Mouse (Mus musculus) megakaryocyte, embryonic 14.5 days (primary cell): ENCODE measurements around the gene Eef1akmt3. TPM values are rescaled to one million over a fixed set of nuclear protein-coding genes. Genes with fewer than 3 reads are reported as not detected.

Experiments
- H3K27me3 ChIP-seq: replicated peaks from 2 replicates; pipeline ENCODE3; 2012; ENCODE audit warnings: inconsistent platforms
- H3K36me3 ChIP-seq: replicated peaks from 2 replicates; pipeline ENCODE3; 2012; ENCODE audit warnings: low read length, inconsistent platforms, mixed read lengths
- H3K4me1 ChIP-seq: 2 replicates; pipeline ENCODE4 v1.6.1; 2012; ENCODE audit warnings: inconsistent platforms
- H3K4me3 ChIP-seq: replicated peaks from 2 replicates; pipeline ENCODE3; 2012; ENCODE audit warnings: moderate library complexity, mild to moderate bottlenecking, inconsistent platforms
- H3K9me3 ChIP-seq: 2 replicates; pipeline ENCODE4 v1.6.1; 2012; ENCODE audit warnings: inconsistent platforms
- FLI1 ChIP-seq: IDR thresholded peaks from 2 replicates; pipeline ENCODE4 v1.6.1; 2012; ENCODE audit warnings: low read length, inconsistent platforms, mixed read lengths
- GATA1 ChIP-seq: IDR thresholded peaks from 3 replicates; pipeline ENCODE4 v1.6.1; 2012; ENCODE audit warnings: mixed read lengths, low read length, inconsistent platforms, borderline replicate concordance
- polyA plus RNA-seq: library from polyadenylated mRNA; stranded (reverse); fragments of >175 nt; gene quantifications from 2 replicates; pipeline ENCODE4 v1.2.3, GENCODE M21; 2012; ENCODE audit warnings: low replicate concordance; ENCODE audit not compliant: insufficient read depth

Gene Eef1akmt3
- polyA plus RNA-seq, 1 experiment = 0.08 TPM

DNA sequence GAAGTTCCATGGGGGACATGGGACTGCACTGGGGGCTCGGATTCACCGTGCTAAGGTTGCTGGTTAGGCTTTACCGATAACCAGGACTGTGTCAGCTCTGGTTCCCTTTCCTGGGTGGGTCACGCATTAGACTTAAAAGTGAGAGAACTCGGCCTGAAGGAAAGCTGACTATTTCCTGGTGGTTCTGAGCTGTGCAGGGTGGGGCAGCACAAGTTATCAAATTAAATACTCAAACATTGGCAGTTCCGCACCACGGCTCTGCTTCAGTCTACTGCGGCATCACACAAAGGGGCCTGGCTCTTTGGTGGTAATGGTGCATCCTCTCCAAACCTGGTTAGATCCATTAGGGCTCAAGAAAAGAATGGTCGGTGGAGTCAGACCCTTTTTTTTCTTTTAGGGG is 40.0 kb downstream of the Eef1akmt3 start:
- Histone ChIP-seq H3K27me3 (peaks cover 19% of the 10 kb centered on the region), H3K9me3 (no peaks in the 10 kb centered on the region), H3K4me1 (peaks cover 59% of the 10 kb centered on the region), H3K36me3 (peaks cover 38% of the 10 kb centered on the region), H3K4me3 (no peak overlapping the region)
- no peak for TF ChIP-seq FLI1
- TF ChIP-seq GATA1 = no peak

DNA sequence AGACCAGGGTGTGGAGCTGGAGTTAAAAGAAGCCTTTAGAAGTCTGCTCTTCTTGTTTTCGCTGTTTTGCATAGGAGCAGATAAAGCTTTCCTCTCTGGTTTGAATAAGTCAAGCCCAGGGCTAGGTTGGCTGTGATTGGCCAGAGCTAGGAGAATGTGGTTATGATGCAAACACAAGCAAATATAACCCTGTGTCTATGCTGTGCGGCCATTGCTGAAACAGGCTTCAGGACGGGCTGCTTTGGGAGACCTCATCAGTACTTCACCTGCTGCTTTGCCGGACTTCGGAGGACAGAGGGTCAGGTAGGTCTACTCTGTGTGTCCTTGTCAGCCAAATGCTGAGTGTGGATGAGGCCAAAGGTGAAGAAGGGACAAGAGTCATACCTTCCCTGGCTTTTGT is 40.8 kb downstream of the Eef1akmt3 start, which contains the start of gene Avil:
Gene Avil (plus strand): TSS at position 181 of the 400 bp plus-strand sequence.
- no peak within 1 kb of the TSS for H3K4me3 ChIP-seq
- peaks cover 61% of the 10 kb centered on the region for H3K4me1 ChIP-seq
- TF ChIP-seq GATA1 = no peak
- no peak for TF ChIP-seq FLI1
- H3K9me3 ChIP-seq = no peaks in the 10 kb centered on the region
- peaks cover 45% of the 10 kb centered on the region for H3K36me3 ChIP-seq
- peaks cover 16% of the 10 kb centered on the region for H3K27me3 ChIP-seq

DNA sequence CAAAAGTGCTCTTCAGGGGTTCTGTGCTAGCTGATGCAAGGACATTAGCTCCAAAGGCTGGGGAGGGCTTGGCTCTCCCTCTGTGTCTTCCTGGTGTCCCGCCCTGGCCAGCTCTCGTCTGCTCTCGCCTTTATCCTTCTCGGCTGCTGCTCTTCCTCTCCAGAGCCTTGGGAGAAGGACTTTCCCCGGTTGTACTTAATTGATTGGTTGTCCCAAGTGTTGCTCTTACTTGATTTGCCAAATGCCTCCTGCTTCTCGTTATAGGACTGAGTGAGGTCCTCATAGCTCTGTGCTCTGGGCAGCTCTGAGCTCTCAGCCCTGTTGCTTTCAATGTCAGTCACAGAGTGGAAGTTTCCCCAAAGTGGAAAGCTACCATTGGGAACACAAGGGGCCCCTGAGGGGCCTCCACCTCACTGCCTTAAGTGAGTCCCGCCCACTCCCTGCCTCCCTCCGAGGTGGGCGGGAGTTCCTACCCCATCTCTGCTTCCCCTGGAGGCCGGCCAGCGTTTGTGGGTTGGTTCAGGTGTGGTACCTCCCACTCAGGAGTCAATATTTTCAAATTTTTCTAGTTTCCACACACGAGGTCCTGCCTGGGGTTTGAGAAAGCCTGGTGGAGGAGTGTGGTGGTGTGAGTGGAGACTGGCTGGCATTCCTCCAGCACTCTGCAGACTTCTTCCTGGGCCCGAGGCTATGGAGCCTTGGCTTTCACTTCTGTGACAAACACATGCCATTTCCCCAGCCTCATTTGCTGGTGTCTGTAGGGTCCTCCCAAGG is 43.8 kb downstream of the Eef1akmt3 start:
- peaks cover 57% of the 10 kb centered on the region for H3K4me1 ChIP-seq

DNA sequence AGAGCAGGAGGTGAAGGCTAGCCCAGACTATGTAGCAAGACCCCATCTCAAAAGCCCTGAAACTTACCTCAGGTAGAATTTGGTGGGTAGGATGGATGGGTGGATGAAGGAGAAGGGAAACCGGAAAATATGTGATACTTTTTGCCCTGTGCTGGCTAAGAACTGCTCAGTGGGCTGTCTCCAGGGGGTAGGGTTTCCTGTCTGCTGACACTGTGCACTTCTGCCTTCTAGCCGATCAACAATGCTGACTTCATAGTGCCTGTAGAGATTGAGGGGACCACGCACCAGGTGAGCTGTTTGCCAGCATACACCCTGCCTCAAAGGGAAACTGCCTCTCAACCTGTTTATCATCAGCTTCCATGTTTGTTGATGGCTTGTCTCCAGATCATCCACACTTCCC is 47.7 kb downstream of the Eef1akmt3 start:
- Histone ChIP-seq H3K27me3 (no peaks in the 10 kb centered on the region), H3K36me3 (peaks cover 77% of the 10 kb centered on the region), H3K4me1 (peaks cover 59% of the 10 kb centered on the region), H3K4me3 (peak overlapping the region; percentile 38), H3K9me3 (no peaks in the 10 kb centered on the region)
- no peak for TF ChIP-seq FLI1
- no peak for TF ChIP-seq GATA1

More for the DNA sequence above, 43.8 kb downstream of the Eef1akmt3 start:
- no peak for TF ChIP-seq FLI1
- TF ChIP-seq GATA1 = no peak
- no peaks in the 10 kb centered on the region for H3K27me3 ChIP-seq
- no peaks in the 10 kb centered on the region for H3K9me3 ChIP-seq
- H3K36me3 ChIP-seq = peaks cover 75% of the 10 kb centered on the region
- no peak overlapping the region for H3K4me3 ChIP-seq

DNA sequence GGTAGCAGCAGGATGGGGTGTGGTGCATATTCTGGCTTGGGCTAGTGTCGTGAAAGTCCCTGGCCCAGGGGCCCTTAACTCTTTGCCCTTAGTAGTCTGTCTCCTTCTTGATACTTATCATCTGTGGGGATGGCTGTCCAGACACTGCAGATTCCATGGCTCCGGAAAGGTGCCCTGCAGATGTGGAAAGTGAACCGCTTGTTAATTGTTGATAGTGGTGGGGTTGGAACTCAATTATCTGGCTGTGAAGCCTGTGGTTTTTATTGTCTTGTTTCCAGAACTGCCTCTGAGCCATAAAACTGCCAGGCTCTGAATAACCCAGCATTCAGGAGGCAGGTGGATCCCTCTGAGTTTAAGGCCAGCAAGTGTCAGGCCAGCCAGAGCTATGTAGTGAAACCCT is 49.6 kb downstream of the Eef1akmt3 start:
- Histone ChIP-seq H3K27me3 (no peaks in the 10 kb centered on the region), H3K4me1 (peaks cover 75% of the 10 kb centered on the region), H3K36me3 (peaks cover 77% of the 10 kb centered on the region), H3K9me3 (no peaks in the 10 kb centered on the region), H3K4me3 (no peak overlapping the region)
- TF ChIP-seq GATA1 = no peak
- no peak for TF ChIP-seq FLI1

DNA sequence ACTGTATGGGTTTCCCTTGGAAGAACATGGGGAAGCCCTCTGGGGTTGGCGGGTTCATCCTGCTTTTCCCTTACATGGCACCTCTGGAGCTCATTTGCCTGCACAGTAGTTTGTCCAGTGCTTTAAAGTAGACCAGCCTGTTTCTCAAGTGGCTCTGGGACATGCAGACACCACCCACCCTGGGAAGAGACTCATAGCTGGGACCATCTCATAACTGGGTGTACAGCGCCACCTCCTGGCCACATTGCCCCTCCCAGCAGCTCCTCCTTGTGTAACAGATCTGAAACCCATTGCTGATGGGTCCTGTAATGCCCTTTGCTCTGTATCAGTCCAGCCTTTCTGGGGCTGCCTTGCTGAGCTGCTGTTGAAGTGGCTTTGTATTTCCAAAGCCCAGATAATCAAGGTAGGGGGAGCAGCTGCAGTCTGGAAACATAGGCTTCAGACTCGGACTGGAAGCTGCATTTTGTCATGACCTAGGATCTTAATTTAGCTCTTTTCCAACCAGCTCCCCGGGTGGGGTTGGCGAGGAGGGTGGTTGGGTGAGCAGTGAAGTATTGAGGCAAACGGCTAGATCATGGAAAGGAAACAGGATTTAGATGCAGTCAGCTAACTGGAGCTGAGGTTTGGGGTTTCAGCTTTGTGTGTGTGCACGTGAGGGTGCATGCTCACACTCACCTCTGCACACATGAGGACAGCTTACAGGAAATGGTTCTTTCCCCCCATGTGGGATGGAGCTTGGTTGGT is 50.8 kb downstream of the Eef1akmt3 start:
- TF ChIP-seq FLI1 = no peak
- TF ChIP-seq GATA1 = no peak
- Histone ChIP-seq H3K36me3 (peaks cover 81% of the 10 kb centered on the region), H3K4me3 (peak overlapping the region; percentile 21), H3K4me1 (peaks cover 85% of the 10 kb centered on the region), H3K27me3 (no peaks in the 10 kb centered on the region), H3K9me3 (no peaks in the 10 kb centered on the region)

DNA sequence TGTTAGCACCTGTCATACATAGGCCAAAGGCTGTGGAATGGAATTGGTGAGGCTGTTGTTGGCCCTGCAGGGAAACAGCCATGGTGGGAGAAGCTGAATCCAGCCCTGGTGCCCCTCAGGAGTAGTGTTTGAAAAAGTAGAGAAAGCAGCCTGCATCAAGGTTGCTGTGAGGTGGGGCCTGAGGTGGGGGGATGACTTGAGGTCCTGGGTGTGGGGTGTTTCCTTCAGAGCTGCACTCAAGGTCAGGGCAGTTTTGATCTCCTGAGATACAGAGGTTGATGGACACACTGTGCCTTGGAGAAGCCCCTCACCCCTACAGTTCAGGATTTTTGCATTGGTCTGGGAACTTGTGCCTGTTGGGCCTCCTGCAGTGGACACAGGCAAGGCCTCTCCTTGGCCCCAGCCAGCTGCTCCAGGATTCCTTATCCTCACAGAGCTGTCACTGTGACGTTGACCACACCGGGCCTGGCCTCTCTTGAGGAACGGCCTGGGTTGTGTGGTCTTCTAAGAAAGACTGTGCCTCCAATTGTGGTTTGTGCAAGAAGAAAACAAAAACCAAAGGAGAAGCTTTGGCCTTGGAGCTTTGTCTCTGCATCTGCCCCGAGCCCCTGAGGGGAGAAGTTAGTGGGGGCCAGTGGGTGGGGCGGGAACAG is 52.7 kb downstream of the Eef1akmt3 start:
- no peaks in the 10 kb centered on the region for H3K9me3 ChIP-seq
- H3K4me3 ChIP-seq = peak overlapping the region; percentile 80
- TF ChIP-seq GATA1 (no peak), FLI1 (no peak)
- peaks cover 79% of the 10 kb centered on the region for H3K36me3 ChIP-seq
- no peaks in the 10 kb centered on the region for H3K27me3 ChIP-seq
- peaks cover 93% of the 10 kb centered on the region for H3K4me1 ChIP-seq

DNA sequence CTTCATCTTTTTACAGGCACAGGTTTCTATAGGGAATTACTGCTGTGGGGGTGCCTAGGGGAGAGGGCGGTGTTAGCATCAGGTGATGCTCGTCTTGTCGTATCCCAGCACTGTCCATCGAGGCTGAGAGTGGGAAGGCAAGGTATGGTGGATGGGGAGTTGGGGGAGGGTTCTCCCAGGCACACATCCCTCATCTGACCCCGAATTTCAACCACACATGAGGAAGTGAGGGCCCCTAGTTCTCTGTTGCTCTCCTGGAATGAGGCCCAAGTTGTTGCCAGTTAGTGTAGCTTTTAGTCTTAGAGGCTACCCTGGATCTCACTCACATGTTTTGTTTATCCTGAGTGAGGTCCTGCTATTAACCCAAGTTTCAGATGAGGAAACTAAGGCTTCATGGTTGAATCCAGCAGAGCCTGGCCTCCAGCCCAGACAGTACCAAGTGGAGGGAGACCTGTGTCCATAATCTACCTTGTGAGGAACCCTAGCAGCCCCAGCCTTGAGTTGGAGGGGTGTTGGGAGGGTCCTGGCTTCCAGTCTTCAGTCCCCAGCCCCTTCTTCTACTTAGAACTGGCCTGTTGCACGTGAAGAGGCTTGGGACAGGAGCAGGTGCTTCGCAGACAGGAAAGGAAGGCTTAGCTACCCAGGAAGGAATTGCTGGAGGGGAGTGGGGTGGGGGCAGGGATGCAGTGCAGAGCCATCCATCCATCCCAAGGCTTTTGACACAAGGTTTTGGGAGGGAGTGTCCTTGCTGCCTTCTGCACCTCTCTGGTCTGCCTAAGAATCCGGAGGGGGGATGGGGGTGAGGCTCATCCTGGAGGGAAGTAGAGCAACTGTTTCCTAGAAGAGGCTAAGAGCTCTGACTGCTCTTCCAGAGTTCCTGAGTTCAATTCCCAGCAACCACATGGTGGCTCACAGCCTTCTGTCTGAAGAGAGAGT is 53.9 kb downstream of the Eef1akmt3 start:
- peaks cover 79% of the 10 kb centered on the region for H3K36me3 ChIP-seq
- no peaks in the 10 kb centered on the region for H3K27me3 ChIP-seq
- peaks cover 99% of the 10 kb centered on the region for H3K4me1 ChIP-seq

DNA sequence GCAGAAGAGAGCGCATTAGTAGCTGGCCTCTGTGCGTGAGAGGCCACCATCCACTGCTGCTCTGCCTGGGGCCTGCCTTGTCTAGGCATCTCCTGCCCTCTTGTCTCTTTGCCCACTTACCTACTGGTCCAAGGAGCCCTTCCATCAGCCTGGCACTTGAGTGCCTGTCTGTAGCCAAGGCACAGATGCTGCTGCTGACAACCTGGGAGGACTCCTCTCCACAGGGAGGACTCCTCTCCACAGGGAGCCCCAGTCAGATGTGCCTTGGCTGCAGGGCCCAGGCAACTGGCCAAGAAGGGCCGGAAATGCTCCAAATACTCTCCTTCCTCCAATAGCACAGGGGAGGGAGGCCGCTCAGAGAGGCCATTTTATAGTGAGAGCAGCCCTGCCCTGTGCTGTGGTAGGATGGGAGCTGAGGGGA is 54.8 kb downstream of the Eef1akmt3 start:
- no peaks in the 10 kb centered on the region for H3K27me3 ChIP-seq

More for the DNA sequence above, 53.9 kb downstream of the Eef1akmt3 start:
- TF ChIP-seq FLI1 (no peak), GATA1 (no peak)
- Histone ChIP-seq H3K9me3 (no peaks in the 10 kb centered on the region), H3K4me3 (peak overlapping the region; percentile 81)

More for the DNA sequence above, 54.8 kb downstream of the Eef1akmt3 start:
- H3K4me1 ChIP-seq = peaks cover 99% of the 10 kb centered on the region
- H3K36me3 ChIP-seq = peaks cover 79% of the 10 kb centered on the region
- H3K9me3 ChIP-seq = no peaks in the 10 kb centered on the region
- H3K4me3 ChIP-seq = peak overlapping the region; percentile 83
- TF ChIP-seq FLI1 (no peak), GATA1 (no peak)
